Mouse (Mus musculus) heart, postnatal 14 days (tissue): ENCODE measurements around the gene Brinp2. TPM values are rescaled to one million over a fixed set of nuclear protein-coding genes. Genes with fewer than 3 reads are reported as not detected.

Experiments
- DNase-seq, 2 experiments: peaks; one replicate each; pipeline ENCODE4 v3.0.0; 2021 to 2022
- intact Hi-C: fragments of 180-260 bp; cut with DNase I; formaldehyde crosslinking; loops from one replicate; pipeline ENCODE4 v1.15.1; 2025
- total RNA-seq, 2 experiments: library from RNA; stranded (reverse); gene quantifications; 2 replicates each; pipeline ENCODE4 v1.2.3; 2021

Brinp2 gene
- total RNA-seq, 2 experiments from 2014 or later, result 0.29 to 0.41 TPM

GRCm38 (mm10) chr1:158296287-158296931, 59.7 kb downstream of the Brinp2 start:
- no peak for DNase-seq
- intact Hi-C loops, result no loop called here

GRCm38 (mm10) chr1:158295270-158295669, 60.9 kb downstream of the Brinp2 start:
- intact Hi-C loops, result no loop called here

GRCm38 (mm10) chr1:158285198-158285597, 70.9 kb downstream of the Brinp2 start:
- intact Hi-C loops, result no loop called here
- DNase-seq, result no peak

More at GRCm38 (mm10) chr1:158295270-158295669, 60.9 kb downstream of the Brinp2 start:
- DNase-seq, result no peak

GRCm38 (mm10) chr1:158283869-158284268, 72.3 kb downstream of the Brinp2 start:
- intact Hi-C loops, result no loop called here
- DNase-seq, result no peak

GRCm38 (mm10) chr1:158272058-158272457, 84.1 kb downstream of the Brinp2 start:
- DNase-seq, result no peak

GRCm38 (mm10) chr1:158267020-158267571, 89.0 kb downstream of the Brinp2 start:
- intact Hi-C loops, result no loop called here

More at GRCm38 (mm10) chr1:158272058-158272457, 84.1 kb downstream of the Brinp2 start:
- intact Hi-C loops, result no loop called here

GRCm38 (mm10) chr1:158266293-158267019, 89.7 kb downstream of the Brinp2 start:
- intact Hi-C loops, result no loop called here
- no peak for DNase-seq

More at GRCm38 (mm10) chr1:158267020-158267571, 89.0 kb downstream of the Brinp2 start:
- peak in 1 of 2 experiments; percentile 19 for DNase-seq

GRCm38 (mm10) chr1:158259516-158260235, 96.5 kb downstream of the Brinp2 start:
- intact Hi-C loops, result no loop called here

GRCm38 (mm10) chr1:158258685-158259292, 97.3 kb downstream of the Brinp2 start:
- intact Hi-C loops, result no loop called here
- no peak for DNase-seq

More at GRCm38 (mm10) chr1:158259516-158260235, 96.5 kb downstream of the Brinp2 start:
- DNase-seq, result no peak

GRCm38 (mm10) chr1:158255912-158256680, 100.0 kb downstream of the Brinp2 start:
- no peak for DNase-seq
- intact Hi-C loops, result no loop called here

- intact Hi-C loops, result no loop called here
- no peak for DNase-seq
These were observed 103.4 kb downstream of the Brinp2 start for GRCm38 (mm10) chr1:158252682-158253222.

- DNase-seq, result no peak
- intact Hi-C loops, result no loop called here
These were observed 107.9 kb downstream of the Brinp2 start for GRCm38 (mm10) chr1:158248266-158248665.

GRCm38 (mm10) chr1:158246476-158247153, 109.5 kb downstream of the Brinp2 start:
- DNase-seq, result no peak
- intact Hi-C loops, result no loop called here

- DNase-seq, result no peak
- intact Hi-C loops, result no loop called here
These were observed 110.6 kb downstream of the Brinp2 start for GRCm38 (mm10) chr1:158245486-158245885.

GRCm38 (mm10) chr1:158244016-158244415, 112.1 kb downstream of the Brinp2 start:
- DNase-seq, result no peak
- intact Hi-C loops, result no loop called here

GRCm38 (mm10) chr1:158241848-158242556, 114.1 kb downstream of the Brinp2 start:
- no peak for DNase-seq

GRCm38 (mm10) chr1:158239841-158240240, 116.3 kb downstream of the Brinp2 start:
- intact Hi-C loops, result no loop called here
- no peak for DNase-seq

More at GRCm38 (mm10) chr1:158241848-158242556, 114.1 kb downstream of the Brinp2 start:
- intact Hi-C loops, result no loop called here

GRCm38 (mm10) chr1:158238722-158239121, 117.4 kb downstream of the Brinp2 start:
- intact Hi-C loops, result no loop called here
- DNase-seq, result no peak
